Mouse (Mus musculus) bone marrow macrophage, adult 2 months (primary cell): ENCODE data around the gene Camk2d.

ENCODE experiments used
- CTCF ChIP-seq: IDR thresholded peaks from 2 replicates; pipeline ENCODE4 v1.5.1; 2012; ENCODE audit warnings: low read depth, mild to moderate bottlenecking, low read length, moderate library complexity
- POLR2A ChIP-seq: IDR thresholded peaks from 2 replicates; pipeline ENCODE4 v1.6.1; 2012; ENCODE audit warnings: mild to moderate bottlenecking, low read depth, low read length, borderline replicate concordance

DNA sequence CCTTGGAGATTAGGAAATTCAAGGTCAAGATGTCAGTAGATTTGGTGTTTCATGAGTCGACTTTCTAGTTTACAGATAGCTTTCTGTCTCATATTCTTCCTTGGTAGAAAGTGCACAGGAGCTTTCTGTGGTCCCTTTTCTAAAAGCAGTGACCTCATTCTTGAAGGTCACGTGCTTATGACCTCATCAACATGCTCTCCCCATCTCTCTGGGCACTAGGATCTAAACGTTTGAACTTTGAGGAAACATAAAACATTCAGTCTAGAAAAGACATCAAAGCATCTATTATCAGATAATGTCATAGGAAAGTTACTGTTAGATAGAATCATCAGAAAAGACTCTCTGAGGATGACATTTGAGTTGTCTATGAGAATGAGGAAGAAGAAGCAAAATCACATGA lies 32.3 kb downstream of the Camk2d start:
- TF ChIP-seq CTCF (no peak), POLR2A (no peak)
